Mouse (Mus musculus): ENCODE data around the gene Trim16. TPM values are rescaled to one million over a fixed set of nuclear protein-coding genes. Genes with fewer than 3 reads are reported as not detected.

The Trim16 gene
- polyA plus RNA-seq, 1 experiment from 2014 or later: 8.4 TPM

GRCm38 (mm10) chr11:62844562-62844961, 24.5 kb downstream of the Trim16 start:
- Histone ChIP-seq H3K9me3 (no peaks in the 10 kb centered on the region), H3K27me3 (no peaks in the 10 kb centered on the region), H3K36me3 (no peaks in the 10 kb centered on the region), H3K4me3 (no peak overlapping the region), H3K4me2 (no peak overlapping the region), H3K27ac (replicated peaks) (no peak overlapping the region), H3K4me1 (replicated peaks) (0 out of 2 replicates have a peak, but pooled peaks cover 4% of the 10 kb centered on the region), H3K9ac (no peak overlapping the region)
- 91% methylated on average over 5 of the region's 5 CpGs for WGBS
- no peak for ATAC-seq (ENCODE audit: low FRiP score, low read depth)

- Histone ChIP-seq H3K9ac (no peak overlapping the region), H3K4me3 (no peak overlapping the region), H3K4me1 (replicated peaks) (0 out of 2 replicates have a peak, but pooled peaks cover 4% of the 10 kb centered on the region), H3K27ac (replicated peaks) (no peak overlapping the region), H3K4me2 (no peak overlapping the region), H3K9me3 (no peaks in the 10 kb centered on the region), H3K27me3 (no peaks in the 10 kb centered on the region), H3K36me3 (no peaks in the 10 kb centered on the region)
- no peak for ATAC-seq (ENCODE audit: low FRiP score, low read depth)
- 64% methylated on average over 3 of the region's 3 CpGs for WGBS
Observed at GRCm38 (mm10) chr11:62845730-62846129, 25.7 kb downstream of the Trim16 start.

- Histone ChIP-seq H3K9me3 (no peaks in the 10 kb centered on the region), H3K27me3 (no peaks in the 10 kb centered on the region), H3K36me3 (no peaks in the 10 kb centered on the region), H3K4me1 (replicated peaks) (0 out of 2 replicates have a peak, but pooled peaks cover 4% of the 10 kb centered on the region), H3K4me2 (peak within 1 kb of the TSS; percentile 25), H3K27ac (replicated peaks) (no peak within 1 kb of the TSS), H3K9ac (no peak within 1 kb of the TSS), H3K4me3 (no peak within 1 kb of the TSS)
- WGBS: 35% methylated on average over 12 of the region's 12 CpGs
- no peak for ATAC-seq (ENCODE audit: low FRiP score, low read depth)
Observed at GRCm38 (mm10) chr11:62846961-62847654, 27.1 kb downstream of the Trim16 start, which contains the start of gene Fbxw10. TSS of gene Fbxw10 (plus strand) at chr11:62847069.

- 59% methylated on average over 4 of the region's 4 CpGs for WGBS
- no peak overlapping the region for H3K4me3 ChIP-seq
- no peak for ATAC-seq (ENCODE audit: low FRiP score, low read depth)
- no peaks in the 10 kb centered on the region for H3K36me3 ChIP-seq
- 0 out of 2 replicates have a peak, but pooled peaks cover 4% of the 10 kb centered on the region for H3K4me1 ChIP-seq (replicated peaks)
- no peaks in the 10 kb centered on the region for H3K27me3 ChIP-seq
- no peak overlapping the region for H3K4me2 ChIP-seq
- H3K27ac ChIP-seq (replicated peaks): no peak overlapping the region
- H3K9ac ChIP-seq: no peak overlapping the region
- H3K9me3 ChIP-seq: no peaks in the 10 kb centered on the region
Observed at GRCm38 (mm10) chr11:62847655-62848191, 27.7 kb downstream of the Trim16 start.

GRCm38 (mm10) chr11:62848301-62848700, 28.3 kb downstream of the Trim16 start:
- 0 out of 2 replicates have a peak, but pooled peaks cover 4% of the 10 kb centered on the region for H3K4me1 ChIP-seq (replicated peaks)
- H3K4me3 ChIP-seq: no peak overlapping the region
- no peaks in the 10 kb centered on the region for H3K9me3 ChIP-seq
- no peaks in the 10 kb centered on the region for H3K27me3 ChIP-seq
- no peaks in the 10 kb centered on the region for H3K36me3 ChIP-seq
- 70% methylated on average over 2 of the region's 2 CpGs for WGBS
- no peak overlapping the region for H3K4me2 ChIP-seq
- no peak for ATAC-seq (ENCODE audit: low FRiP score, low read depth)
- H3K9ac ChIP-seq: no peak overlapping the region
- H3K27ac ChIP-seq (replicated peaks): no peak overlapping the region

- H3K27me3 ChIP-seq: no peaks in the 10 kb centered on the region
- H3K9me3 ChIP-seq: no peaks in the 10 kb centered on the region
- no peak overlapping the region for H3K4me3 ChIP-seq
- H3K9ac ChIP-seq: no peak overlapping the region
- H3K36me3 ChIP-seq: no peaks in the 10 kb centered on the region
- H3K27ac ChIP-seq (replicated peaks): no peak overlapping the region
- H3K4me2 ChIP-seq: no peak overlapping the region
- H3K4me1 ChIP-seq (replicated peaks): 0 out of 2 replicates have a peak, but pooled peaks cover 4% of the 10 kb centered on the region
- no peak for ATAC-seq (ENCODE audit: low FRiP score, low read depth)
- 88% methylated on average over 1 of the region's 1 CpGs for WGBS
Observed at GRCm38 (mm10) chr11:62851199-62851598, 31.2 kb downstream of the Trim16 start.

GRCm38 (mm10) chr11:62853334-62853733, 33.3 kb downstream of the Trim16 start:
- H3K9ac ChIP-seq: no peak overlapping the region
- H3K4me2 ChIP-seq: no peak overlapping the region
- no peaks in the 10 kb centered on the region for H3K4me1 ChIP-seq (replicated peaks)
- H3K27ac ChIP-seq (replicated peaks): no peak overlapping the region
- H3K27me3 ChIP-seq: no peaks in the 10 kb centered on the region
- 93% methylated on average over 6 of the region's 6 CpGs for WGBS
- H3K9me3 ChIP-seq: no peaks in the 10 kb centered on the region
- no peak overlapping the region for H3K4me3 ChIP-seq
- no peaks in the 10 kb centered on the region for H3K36me3 ChIP-seq
- no peak for ATAC-seq (ENCODE audit: low FRiP score, low read depth)

GRCm38 (mm10) chr11:62865562-62865961, 45.5 kb downstream of the Trim16 start:
- ATAC-seq (ENCODE audit: low FRiP score, low read depth): no peak
- H3K4me3 ChIP-seq: no peak overlapping the region
- H3K9ac ChIP-seq: no peak overlapping the region
- H3K36me3 ChIP-seq: no peaks in the 10 kb centered on the region
- H3K27me3 ChIP-seq: no peaks in the 10 kb centered on the region
- no peaks in the 10 kb centered on the region for H3K9me3 ChIP-seq
- 78% methylated on average over 4 of the region's 4 CpGs for WGBS
- no peaks in the 10 kb centered on the region for H3K4me1 ChIP-seq (replicated peaks)
- no peak overlapping the region for H3K4me2 ChIP-seq
- H3K27ac ChIP-seq (replicated peaks): no peak overlapping the region

- Histone ChIP-seq H3K9ac (no peak overlapping the region), H3K4me2 (no peak overlapping the region), H3K4me3 (no peak overlapping the region), H3K9me3 (no peaks in the 10 kb centered on the region), H3K27me3 (no peaks in the 10 kb centered on the region), H3K27ac (replicated peaks) (no peak overlapping the region), H3K36me3 (no peaks in the 10 kb centered on the region), H3K4me1 (replicated peaks) (no peaks in the 10 kb centered on the region)
- 86% methylated on average over 7 of the region's 7 CpGs for WGBS
- no peak for ATAC-seq (ENCODE audit: low FRiP score, low read depth)
Observed at GRCm38 (mm10) chr11:62866685-62867084, 46.7 kb downstream of the Trim16 start.

- Histone ChIP-seq H3K36me3 (no peaks in the 10 kb centered on the region), H3K4me3 (no peak overlapping the region), H3K27me3 (no peaks in the 10 kb centered on the region), H3K4me1 (replicated peaks) (no peaks in the 10 kb centered on the region), H3K4me2 (no peak overlapping the region), H3K27ac (replicated peaks) (no peak overlapping the region), H3K9ac (no peak overlapping the region), H3K9me3 (no peaks in the 10 kb centered on the region)
- ATAC-seq (ENCODE audit: low FRiP score, low read depth): no peak
- WGBS: 80% methylated on average over 5 of the region's 5 CpGs
Observed at GRCm38 (mm10) chr11:62869201-62869600, 49.2 kb downstream of the Trim16 start.

- no peak for ATAC-seq (ENCODE audit: low FRiP score, low read depth)
- 88% methylated on average over 8 of the region's 8 CpGs for WGBS
Observed at GRCm38 (mm10) chr11:62869715-62870371, 49.8 kb downstream of the Trim16 start.

GRCm38 (mm10) chr11:62873479-62873878, 53.4 kb downstream of the Trim16 start:
- Histone ChIP-seq H3K27ac (replicated peaks) (no peak overlapping the region), H3K4me1 (replicated peaks) (0 out of 2 replicates have a peak, but pooled peaks cover 3% of the 10 kb centered on the region), H3K9me3 (no peaks in the 10 kb centered on the region), H3K4me2 (no peak overlapping the region), H3K36me3 (no peaks in the 10 kb centered on the region), H3K27me3 (no peaks in the 10 kb centered on the region), H3K4me3 (no peak overlapping the region), H3K9ac (no peak overlapping the region)
- no peak for ATAC-seq (ENCODE audit: low FRiP score, low read depth)
- WGBS: 80% methylated on average over 9 of the region's 9 CpGs

More at GRCm38 (mm10) chr11:62869715-62870371, 49.8 kb downstream of the Trim16 start:
- Histone ChIP-seq H3K27me3 (no peaks in the 10 kb centered on the region), H3K36me3 (no peaks in the 10 kb centered on the region), H3K4me3 (no peak overlapping the region), H3K9me3 (no peaks in the 10 kb centered on the region), H3K4me2 (no peak overlapping the region), H3K27ac (replicated peaks) (no peak overlapping the region), H3K9ac (no peak overlapping the region), H3K4me1 (replicated peaks) (no peaks in the 10 kb centered on the region)
